Mouse (Mus musculus) 3T3-L1 (cell line): ENCODE measurements around the gene Gabrr3.
"Not testable (repeated sequence)": the region's sequence is repeated elsewhere in the genome, so short reads cannot be mapped to it uniquely, and the experiment has no call there.

Experiments used
- DNase-seq: peaks from one replicate; pipeline ENCODE4 v3.0.0-alpha.2; 2015; ENCODE audit warnings: low read depth, low spot score

Gene Gabrr3

DNA sequence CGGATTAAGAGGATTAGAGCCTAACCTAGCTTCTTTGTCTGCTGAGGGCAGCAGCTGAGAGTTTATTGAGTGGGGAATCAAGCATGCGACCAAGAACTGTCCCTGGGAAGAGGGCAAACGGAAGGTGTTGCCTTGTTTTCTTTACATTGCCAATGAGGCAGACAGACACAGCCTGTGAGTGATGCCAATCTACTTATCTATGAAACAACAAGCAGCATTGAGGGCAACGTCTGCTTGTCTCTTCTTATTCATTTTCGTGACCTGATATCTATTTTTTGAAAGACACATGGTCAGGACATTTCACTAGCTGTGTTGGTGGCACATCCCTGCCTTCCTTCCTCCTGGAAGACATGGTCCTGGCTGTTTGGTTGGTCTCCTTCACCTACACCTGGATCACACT lies at the start of gene Gabrr3:
Gene Gabrr3, plus strand, starts transcription at position 301 of the 400 bp plus-strand sequence.
- DNase-seq, result no peak

DNA sequence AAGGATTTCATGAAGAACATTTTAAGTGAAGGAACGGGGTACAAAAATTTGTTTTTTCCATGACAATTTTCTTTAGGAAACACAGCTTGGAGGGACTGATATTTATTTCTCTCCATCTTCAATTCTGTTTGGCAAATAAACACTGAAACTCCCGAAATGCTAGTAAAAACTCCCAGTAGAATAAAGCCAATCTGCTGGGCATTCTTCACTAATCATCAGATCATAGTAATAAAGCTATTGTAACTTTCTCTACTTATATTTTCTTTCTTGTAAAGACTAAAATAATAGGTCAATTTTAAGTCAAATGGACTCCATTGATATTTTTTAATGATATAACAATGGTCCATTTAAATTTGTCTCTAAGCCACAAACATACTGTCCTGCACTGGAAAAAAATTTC lies 43.2 kb upstream of the Gabrr3 start, which contains the start of gene Olfr209:
Gene Olfr209, minus strand, starts transcription at position 101 of the 400 bp plus-strand sequence.
- no peak for DNase-seq

DNA sequence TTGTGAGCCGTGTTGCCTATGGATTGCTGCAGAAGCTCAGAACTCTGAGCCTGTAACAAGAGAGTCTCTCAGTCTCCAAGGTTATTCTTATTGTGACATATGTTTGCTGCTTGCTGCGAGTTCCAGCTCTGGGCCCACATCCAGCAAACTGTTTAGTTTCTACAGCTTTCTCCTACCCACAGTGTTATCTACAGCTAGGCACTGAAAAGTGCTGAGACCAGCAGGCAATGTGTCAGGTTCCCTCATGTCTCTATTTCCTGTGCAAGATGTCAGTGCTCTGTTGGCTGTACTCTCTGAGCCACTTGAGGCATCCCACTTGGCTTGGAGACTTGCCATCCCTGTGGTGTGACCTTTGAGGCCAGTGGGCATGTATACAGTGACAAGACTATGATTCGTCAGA lies 13.8 kb upstream of the Gabrr3 start:
- DNase-seq, result peak; percentile 18

DNA sequence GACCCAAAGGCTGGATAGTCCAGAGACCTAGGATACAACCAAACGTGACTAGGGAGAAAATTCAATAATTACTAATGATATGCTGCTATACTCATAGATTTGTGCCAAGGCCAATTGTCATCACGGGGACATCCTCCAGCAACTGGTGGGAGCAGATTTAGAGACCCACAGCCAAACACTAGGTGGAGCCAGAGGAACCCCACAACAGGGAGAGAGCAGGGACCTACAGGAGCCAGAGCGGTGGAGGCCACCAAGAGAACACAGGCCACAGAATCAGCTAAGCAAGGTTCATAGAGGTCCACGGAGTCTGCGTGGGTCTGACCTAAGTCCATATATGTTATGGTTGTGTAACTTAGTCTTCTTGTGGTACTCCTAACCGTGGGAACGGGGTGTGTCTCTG lies 6.0 kb upstream of the Gabrr3 start:
- no peak for DNase-seq

DNA sequence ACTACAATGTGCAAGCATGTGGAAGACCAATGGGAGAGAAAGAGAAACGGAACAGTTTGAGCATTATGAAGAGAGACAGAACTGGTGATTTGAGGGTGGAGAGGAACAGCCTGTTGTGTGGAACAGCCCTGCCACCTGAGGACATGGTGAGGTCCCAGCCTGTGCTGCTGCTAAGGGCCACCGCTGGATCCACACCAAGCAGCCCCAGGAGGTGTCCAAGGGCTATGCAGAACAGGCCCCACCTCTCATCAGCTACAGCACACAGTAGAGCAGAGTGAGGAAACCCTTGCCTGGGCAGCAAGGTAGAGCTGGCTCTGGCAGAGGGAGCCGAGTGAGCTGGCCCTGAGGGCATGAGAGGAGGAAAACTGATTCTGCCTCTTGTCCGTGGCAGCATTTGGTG lies 5.1 kb upstream of the Gabrr3 start:
- DNase-seq, result no peak

DNA sequence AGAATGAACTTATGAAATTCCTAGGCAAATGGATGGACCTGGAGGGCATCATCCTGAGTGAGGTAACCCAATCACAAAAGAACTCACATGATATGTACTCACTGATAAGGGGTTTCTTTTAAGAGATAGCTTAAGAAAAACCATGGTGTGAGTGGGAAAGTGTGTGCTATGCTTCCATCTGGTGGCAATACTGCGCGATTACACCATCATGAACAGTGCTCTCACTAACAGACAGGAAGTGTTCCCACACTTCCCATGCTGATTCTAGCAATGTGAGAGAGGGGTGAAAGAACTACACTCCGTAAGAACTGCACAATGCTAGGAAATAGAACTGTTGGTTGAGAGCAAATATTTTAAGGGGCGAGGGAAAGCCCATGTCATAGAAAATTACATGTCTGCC lies 3.4 kb upstream of the Gabrr3 start:
- DNase-seq, result peak; percentile 72

DNA sequence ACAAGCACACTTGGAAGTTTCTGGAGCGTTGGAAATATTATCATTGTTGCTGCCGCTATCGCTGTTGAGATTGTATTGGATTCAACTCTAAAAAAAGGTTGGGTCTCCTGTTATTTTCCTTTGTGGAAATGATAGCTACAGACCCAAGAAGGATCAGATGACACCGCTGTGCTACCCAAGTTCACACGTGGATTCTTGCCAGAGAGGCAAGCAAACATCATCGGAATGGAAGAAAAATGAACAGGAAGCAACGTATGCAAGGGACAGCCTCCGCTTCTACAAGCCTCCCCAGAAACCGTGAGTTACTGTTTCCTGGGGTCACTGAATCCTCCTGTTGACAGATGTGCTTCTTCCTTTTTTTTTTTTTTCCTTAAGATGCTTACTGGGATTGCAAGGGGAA lies 2.3 kb upstream of the Gabrr3 start:
- DNase-seq, result no peak

DNA sequence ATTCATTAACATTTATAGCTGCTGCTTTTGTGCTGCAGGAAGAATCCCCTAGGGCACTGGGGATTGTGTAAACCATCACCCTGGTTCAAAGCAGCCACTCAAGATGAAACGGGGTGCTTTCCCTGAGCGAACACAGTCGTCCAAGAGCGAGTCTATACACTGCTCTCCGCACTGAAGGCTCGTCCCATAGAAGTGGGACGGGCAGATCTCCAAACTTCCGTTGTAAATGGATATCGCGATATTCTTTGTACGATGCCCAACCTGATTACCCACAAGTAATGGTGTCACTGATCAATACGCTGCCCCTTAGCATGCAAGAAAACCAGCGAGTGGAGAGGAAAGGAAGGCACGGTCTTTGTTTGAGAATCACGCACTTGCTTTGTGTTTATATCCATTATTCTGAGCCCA lies 2.2 kb downstream of the Gabrr3 start:
- no peak for DNase-seq

DNA sequence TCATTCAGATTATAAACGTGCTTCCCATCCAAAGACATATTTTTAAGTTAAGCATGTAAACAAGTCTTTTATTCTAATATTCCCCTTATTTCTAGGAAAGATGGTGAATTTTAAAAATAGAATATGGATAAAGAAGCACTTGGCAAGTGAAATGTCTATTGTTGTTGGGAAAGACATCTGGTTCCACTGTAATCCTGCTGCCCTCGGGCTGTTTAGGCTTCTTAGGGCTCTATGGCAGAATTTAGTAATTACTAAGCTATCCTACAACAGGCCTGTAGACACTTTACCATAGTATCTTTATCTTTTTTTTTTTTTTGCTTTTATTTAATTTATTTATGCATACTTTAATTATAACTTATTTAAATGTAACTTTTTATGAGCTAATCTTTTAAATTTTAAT lies 2.7 kb downstream of the Gabrr3 start:
- DNase-seq, result no peak

DNA sequence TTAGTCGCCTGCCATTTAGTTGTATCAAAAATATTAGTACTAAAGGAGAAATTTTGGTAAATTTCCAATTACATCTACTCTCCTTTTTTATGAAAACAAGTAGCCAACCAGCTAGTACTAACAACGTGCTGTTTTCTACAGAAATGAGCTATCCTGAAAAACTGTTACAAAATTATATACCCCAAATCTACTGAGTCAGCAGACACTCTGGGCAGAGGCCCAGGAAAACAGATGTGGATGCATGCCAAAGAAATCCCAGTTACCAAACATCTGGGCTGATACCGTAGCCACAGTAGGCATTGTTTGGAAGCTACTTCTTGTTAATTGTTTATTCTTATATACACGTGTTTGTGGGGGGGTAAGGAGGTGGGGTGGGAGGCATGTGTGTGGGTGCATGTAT lies 6.3 kb downstream of the Gabrr3 start:
- peak; percentile 75 for DNase-seq

DNA sequence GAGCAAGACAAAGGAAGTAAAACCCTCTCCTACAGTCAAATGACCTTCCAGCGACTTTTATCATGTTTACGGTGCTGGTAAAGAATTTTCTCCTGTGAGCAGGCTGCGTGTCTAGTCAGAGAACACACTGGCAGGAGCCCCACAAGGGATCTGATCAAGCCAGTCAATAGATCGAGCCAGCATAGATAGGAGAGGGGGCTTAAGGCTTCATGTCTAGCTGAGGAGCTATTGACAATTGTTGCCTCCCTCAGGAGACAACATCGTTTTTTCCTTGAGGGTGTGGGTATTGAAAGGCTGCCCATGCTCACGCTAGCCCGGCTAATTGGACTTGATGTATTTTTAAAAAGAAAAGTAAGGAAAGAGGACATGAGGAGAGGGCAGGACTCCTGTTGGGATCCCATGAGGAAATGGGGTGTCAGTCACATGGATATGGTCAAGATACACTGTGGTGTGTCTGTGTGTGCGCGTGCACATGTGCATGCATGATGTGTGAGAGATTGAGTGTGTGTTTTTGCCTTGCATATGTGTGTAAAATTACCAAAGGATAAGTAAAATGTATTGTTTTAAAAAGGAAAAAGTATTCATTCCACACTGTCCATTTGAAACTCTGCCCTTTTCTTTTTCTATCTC lies 13.2 kb downstream of the Gabrr3 start:
- DNase-seq, result no peak

DNA sequence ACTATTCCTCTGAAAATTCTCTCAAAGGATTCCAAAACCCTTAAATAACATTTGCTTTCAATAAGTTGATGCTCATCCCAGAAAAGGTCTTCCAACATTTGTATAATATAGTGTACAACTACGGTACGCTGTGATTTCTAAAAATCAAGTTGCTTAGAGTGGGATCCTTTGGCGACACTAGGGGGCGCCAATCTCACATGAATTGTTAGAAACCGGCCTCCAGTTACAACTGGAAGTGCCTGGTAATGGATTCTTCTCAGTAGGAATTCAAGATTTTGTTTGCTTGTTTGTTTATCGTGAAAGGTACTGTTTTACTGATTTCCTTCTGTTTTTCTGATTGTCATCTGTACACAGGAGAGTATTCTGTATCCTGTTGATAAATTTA lies 13.7 kb downstream of the Gabrr3 start:
- DNase-seq, result peak; percentile 87

DNA sequence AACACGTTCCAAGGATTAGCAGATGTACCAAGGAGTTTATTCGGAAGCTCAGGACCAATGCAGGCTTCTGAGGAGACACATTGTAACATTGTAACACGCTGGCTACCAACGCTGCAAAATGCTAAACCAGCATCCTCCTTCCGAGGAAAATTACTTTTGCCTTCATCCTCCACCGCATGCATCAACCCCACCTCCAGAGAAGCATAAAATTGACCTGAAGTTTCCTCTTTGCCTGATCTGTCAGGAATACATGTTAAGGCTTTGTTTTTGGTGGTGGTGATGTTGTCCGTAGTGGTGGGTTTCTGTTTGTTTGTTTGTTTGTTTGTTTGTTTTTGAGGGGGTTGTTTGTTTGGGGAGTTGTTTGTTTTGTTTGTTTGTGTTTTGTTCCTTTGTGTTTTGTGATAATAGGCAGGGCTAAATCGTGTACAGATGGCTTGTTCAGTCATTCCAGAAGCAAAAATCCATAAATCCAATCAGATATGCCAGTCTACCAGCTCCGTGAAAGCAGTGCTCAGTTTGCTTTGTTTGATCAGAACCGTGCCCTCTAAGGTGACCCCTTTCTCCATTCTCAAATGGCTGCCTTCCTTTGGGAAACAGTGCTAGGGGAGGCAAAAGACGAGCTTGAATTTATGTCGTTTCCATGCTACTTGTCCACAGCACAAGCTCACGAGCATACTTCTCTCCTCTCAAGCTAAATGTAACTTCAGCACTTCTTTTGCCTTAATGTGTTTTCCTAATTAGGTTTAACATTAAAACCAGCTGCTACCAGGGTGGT lies 14.6 kb downstream of the Gabrr3 start:
- no peak for DNase-seq

DNA sequence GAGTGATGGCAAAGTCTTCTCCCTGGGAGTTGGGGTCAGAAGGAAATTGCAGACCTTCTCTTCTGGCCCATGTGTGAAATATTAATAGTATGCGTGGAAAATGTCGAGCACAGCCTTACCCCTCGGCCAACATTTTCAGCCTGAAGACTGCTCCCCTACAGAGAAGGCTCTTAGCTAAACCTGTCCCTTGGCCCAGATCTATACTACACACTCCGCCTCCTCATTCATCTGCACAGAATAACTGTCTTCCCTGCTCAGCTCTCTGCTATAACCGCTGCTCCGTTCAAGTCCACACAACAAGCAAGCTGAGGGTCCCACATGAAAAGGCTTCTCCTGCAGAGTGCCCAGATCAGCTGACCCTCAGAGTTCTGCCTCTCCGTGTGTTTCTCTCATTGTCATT lies 20.8 kb downstream of the Gabrr3 start:
- no peak for DNase-seq

DNA sequence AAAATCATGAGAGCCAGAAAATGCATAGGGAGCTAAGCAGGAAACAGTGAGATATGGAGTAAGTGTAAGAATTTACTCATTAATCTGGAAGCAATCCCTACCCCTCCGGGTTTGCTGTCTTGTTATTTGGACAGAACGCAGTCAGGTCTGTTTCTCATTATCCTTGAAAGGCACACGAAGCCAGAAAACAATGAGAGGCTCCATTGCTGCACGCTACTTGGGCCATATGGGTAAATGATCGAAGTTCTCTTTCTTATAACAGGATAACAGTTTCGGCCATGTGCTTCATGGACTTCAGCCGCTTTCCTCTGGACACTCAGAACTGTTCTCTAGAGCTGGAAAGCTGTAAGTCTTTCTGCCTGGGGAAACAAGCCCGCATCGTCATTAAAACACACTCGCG lies 26.0 kb downstream of the Gabrr3 start:
- no peak for DNase-seq

DNA sequence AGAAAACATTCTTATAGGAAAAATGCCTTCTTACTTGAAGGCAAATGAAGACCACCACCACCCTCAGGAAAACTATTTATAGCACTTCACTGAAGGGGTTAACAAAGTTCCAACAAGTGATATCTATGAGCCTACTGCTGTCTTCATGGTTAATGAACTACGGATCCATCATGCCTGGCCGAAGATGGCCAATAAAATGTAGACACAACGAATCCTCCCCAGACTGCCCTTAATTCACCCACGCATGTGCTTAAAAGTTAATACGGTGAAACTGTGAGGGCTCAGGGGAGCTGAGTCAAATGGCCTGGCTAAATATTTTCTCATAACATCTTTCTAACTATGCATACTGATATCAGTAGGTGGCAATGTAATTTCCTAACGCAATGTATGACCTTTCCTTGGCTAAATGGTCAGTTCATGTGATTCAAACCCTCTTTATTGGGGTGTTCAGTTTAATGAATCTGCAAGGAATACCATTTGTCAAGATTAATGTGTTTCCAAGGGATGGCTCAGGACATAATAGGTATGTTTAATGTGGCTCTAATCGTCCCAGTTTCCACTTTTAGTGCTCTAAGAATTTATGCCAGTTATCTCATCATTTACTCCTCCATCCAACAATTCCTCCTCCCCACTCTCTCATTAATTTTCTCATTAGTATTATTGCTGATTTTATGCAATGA lies 37.9 kb downstream of the Gabrr3 start:
- no peak for DNase-seq

DNA sequence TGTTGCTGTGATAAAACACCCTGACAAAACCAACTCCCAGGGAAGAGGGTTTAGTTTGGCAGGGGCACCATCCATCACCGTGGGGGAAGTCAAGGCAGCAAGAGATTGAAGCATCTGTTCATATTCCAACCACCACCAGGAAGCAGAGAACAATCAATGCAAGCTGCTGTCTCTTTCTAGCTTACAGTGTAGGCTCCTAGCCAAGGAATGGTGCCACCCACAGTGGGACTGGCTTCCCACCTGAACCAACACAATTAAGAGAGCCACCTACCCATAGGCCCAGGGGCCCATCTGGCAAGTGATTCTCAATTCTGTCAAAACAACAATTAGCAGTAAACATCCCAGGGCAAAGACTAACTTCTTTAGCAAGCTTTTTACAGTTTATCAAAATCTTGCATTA lies 41.0 kb downstream of the Gabrr3 start:
- no peak for DNase-seq

DNA sequence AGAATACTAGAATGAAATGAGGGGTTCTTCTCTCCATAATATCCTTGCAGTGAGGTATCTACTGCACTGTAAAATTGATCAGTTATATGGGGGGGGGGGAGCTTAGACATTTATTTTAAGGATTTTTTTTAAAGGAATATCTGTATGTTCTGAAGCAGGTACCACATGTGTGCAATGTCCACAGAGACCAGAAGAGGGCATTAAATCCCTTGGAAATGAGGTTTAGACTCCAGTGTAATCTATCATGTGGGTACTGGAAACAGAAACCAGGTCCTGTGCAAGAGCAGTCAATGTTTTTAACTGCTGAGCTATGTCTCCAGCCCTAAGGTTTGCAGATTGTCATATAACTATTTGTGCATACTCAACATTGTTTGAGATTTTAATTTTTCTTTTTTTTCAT lies 42.0 kb downstream of the Gabrr3 start:
- DNase-seq, result peak; percentile 38

DNA sequence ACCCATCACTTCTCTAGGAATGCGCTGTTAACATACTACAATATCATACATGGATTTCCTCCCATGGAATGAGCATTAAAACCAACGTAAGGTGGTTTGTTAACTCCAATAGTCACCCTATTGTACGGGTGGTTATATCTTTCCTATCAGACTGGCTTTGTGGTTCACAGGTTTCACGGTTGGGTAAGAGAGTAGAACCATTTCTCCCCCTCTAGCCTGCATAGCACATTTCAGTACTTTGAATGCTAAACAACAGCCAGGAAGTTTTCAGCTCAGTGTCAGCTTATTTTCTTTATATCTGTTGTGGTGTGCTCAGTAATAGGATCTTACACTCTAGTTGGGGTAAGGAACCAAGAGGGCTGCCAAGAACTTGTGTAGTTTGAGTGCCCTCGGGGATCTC lies 44.7 kb downstream of the Gabrr3 start:
- no peak for DNase-seq

DNA sequence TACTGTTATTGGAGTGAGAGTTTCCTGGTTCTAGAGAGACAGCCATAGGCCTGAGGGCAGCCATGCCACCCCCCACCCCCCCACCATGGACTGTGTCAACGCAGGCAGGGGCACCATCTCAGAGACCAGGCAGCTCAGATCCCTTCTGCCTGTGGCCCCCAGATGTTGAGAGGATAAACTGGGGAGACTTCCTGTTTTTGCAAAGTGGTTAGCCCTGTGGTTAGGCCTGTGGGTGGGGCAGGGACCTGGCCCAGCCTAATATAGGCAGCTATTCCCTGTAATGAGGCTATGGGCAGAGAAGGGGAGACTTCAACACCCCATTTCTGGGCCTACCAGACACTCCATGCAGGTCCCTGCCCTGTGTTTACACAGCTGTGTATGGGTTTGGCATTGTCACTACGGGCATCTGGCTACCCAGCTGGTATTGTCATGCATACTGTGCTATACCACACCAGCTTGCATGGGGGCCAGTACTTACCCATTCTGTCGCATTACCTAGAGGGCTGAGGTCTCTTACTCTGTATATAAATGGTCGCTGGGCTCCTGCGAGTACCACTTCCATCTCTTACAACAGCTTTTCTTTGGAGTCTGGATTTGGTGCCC lies 52.2 kb downstream of the Gabrr3 start:
- DNase-seq, result not testable (repeated sequence)

DNA sequence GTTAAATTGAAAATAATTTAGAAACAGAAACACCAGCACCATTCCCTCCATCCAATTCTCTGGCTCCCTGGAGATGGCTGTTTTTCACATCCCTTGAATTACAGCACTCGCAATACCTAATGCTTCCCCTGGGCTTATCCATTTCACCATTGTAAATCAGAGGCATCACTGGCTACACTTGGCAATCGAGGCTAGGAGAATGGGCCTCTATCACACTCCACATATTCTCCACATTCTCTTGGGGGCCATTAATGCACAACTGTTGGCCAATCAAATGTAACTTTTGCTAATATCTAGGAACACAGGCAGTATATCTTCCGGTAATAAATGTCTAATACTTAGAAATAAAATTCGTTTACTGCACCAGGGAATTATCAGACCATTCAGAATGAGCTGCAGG lies 56.4 kb downstream of the Gabrr3 start:
- DNase-seq, result no peak

DNA sequence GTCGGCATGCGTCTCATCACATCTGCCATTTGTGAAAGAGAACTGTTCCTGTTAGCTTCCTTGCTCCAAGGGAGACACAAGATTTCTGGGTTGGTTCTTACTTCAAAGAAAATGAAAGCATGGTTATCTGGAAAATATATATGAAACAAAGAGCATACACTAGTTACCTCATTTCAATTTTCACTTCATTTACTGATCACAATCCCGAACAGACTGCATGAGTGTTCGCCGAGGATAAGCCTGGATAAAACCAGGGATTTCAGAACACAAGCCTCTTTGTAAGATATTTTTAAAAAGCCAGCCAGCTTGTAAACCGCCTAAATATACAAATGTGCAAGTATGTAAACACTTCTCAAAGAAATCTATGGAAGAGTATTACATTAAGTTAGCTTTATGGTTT lies 56.8 kb downstream of the Gabrr3 start:
- no peak for DNase-seq
